Mouse (Mus musculus): ENCODE measurements around the gene Mcemp1. TPM values are rescaled to one million over a fixed set of nuclear protein-coding genes. Genes with fewer than 3 reads are reported as not detected.
A peak's percentile ranks its signal among the peaks of the same experiment; 100 is the strongest.

The Mcemp1 gene
- not detected in 2 replicates for total RNA-seq (2014; rRNA removed; ENCODE audit: low replicate concordance)
- 0.27 and 0.30 TPM in 2 replicates for polyA plus RNA-seq (2015; fragmentation: Nextera tagmentation; extraction: Ambion mirVana)

DNA sequence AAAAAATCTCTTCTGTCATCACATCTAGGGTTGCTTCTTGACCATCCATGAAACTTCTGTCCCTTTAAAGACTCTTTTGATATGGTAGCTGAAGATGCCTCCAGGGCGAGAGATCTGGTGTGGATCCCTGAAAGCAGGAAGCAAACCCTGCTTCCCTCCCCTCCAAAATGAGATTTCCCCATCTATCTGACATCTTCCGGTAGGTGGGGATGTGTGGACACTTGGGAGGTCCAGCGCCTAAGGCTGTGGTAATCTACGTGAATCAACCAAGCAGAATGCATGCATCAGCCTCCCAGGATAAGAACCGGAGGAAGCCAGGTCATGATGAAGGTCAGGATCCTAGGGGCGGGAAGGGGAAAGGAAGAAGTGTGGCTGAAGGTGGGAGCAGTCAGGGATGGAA lies at the start of gene Mcemp1:
TSS of gene Mcemp1 (plus strand) at position 248 of the 400 bp plus-strand sequence.
- Histone ChIP-seq H3K9ac (replicated peaks; ENCODE audit: low read depth, low read length) (no peak within 1 kb of the TSS), H3K9me3 (replicated peaks; ENCODE audit: control insufficient read depth, low read length) (no peaks in the 10 kb centered on the region), H3K4me3 (ENCODE audit: low read depth, low read length) (no peak within 1 kb of the TSS), H3K4me1 (ENCODE audit: control insufficient read depth, insufficient read depth) (no peaks in the 10 kb centered on the region), H3K36me3 (replicated peaks; ENCODE audit: control insufficient read depth, insufficient read depth, low read length) (no peaks in the 10 kb centered on the region), H3K4me2 (ENCODE audit: low read depth, low read length) (no peak within 1 kb of the TSS), H3K27me3 (ENCODE audit: control insufficient read depth, insufficient read depth, low read length) (no peaks in the 10 kb centered on the region), H3K27ac (ENCODE audit: low read depth) (no peak within 1 kb of the TSS)
- WGBS, result 52% methylated on average over 6 of the region's 6 CpGs
- TF ChIP-seq CTCF (IDR thresholded peaks at IDR 0.05; ENCODE audit: low read depth) (no peak), EP300 (IDR thresholded peaks at IDR 0.05; ENCODE audit: low read depth) (no peak)
- DNase-seq (ENCODE audit: low spot score) (no peak), ATAC-seq (ENCODE audit: insufficient read depth, low read depth) (no peak)

DNA sequence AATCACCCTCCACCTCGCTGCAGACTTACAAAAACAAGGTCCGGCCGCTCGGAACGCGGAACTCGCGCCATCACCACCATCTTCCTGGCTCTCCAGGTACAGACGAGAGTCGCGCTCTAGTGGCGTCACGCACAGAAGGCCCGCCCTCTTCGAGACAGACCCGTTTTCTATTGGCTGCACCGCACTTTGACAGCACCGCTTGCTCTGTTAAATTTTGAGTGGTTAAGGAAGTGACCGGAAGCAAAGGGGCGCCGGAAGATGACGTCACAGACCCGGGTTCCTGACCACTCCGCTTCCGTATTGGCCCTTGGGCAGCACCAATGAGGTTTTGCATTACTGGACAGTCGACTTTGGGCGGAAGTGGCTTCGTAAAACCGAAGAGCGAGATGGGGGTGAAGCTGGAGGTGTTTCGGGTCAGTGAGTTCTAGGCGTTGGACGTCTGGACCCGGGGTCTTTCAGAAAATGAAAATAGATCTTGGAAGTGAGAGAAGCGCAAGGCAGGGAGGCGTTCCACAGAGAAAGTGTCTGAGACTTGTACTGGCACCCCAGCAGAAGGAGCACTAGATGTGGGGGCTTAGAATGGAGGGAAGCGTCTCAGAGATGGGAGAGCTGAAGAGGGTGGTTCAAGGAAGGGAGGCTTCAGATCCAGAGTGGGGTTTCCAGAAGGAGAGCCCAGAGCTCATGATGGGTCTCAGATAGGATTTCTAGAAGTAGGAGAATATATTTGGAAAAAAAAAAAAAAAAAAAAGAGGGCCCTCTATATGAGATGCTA lies 44.2 kb upstream of the Mcemp1 start, which contains the start of the genes Xab2 and Pet100:
TSS of gene Xab2 (minus strand) at position 118 of the 772 bp plus-strand sequence.
TSS of gene Pet100 (plus strand) at position 350 of the 772 bp plus-strand sequence.
- Histone ChIP-seq H3K9ac (replicated peaks; ENCODE audit: low read depth, low read length) (peak within 1 kb of the TSS; percentile 75), H3K27me3 (ENCODE audit: control insufficient read depth, insufficient read depth, low read length) (no peaks in the 10 kb centered on the region), H3K4me2 (ENCODE audit: low read depth, low read length) (peak within 1 kb of the TSS; percentile 93), H3K4me1 (ENCODE audit: control insufficient read depth, insufficient read depth) (peaks cover 12% of the 10 kb centered on the region), H3K36me3 (replicated peaks; ENCODE audit: control insufficient read depth, insufficient read depth, low read length) (peaks cover 20% of the 10 kb centered on the region), H3K27ac (ENCODE audit: low read depth) (no peak within 1 kb of the TSS), H3K9me3 (replicated peaks; ENCODE audit: control insufficient read depth, low read length) (no peaks in the 10 kb centered on the region), H3K4me3 (ENCODE audit: low read depth, low read length) (peak within 1 kb of the TSS; percentile 74)
- ATAC-seq (ENCODE audit: insufficient read depth, low read depth) (peak; percentile 98), DNase-seq (ENCODE audit: low spot score) (peak; percentile 98)
- under 1% methylated on average over 37 of the region's 37 CpGs for WGBS
- no peak; the same call in 1 of the 2 replicates for TF ChIP-seq EP300 (IDR thresholded peaks at IDR 0.05; ENCODE audit: low read depth)
- no peak for TF ChIP-seq CTCF (IDR thresholded peaks at IDR 0.05; ENCODE audit: low read depth)

DNA sequence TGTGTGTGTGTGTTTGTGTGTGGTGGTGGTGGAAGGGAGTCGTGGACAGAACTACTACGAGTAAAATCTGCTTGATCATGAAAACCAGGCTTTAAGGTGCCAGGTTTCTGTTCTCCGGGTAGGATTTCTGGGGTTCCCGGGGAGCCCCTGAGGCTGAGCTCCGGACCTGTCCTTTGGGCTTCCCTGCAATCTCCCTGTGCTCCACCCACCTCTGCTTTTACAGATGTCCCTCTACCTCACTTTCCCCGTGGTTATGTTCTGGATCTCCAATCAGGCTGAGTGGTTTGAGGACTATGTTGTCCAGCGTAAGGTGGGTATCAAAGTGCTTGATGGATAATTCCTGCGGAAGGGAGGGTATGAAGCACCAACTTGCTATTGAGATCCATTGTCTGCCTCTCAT lies 43.4 kb upstream of the Mcemp1 start:
- peaks cover 12% of the 10 kb centered on the region for H3K4me1 ChIP-seq (ENCODE audit: control insufficient read depth, insufficient read depth)
- H3K9me3 ChIP-seq (replicated peaks; ENCODE audit: control insufficient read depth, low read length), result no peaks in the 10 kb centered on the region
- H3K4me2 ChIP-seq (ENCODE audit: low read depth, low read length), result peak overlapping the region; percentile 93
- TF ChIP-seq CTCF (IDR thresholded peaks at IDR 0.05; ENCODE audit: low read depth) (no peak), EP300 (IDR thresholded peaks at IDR 0.05; ENCODE audit: low read depth) (no peak)
- no peak overlapping the region for H3K27ac ChIP-seq (ENCODE audit: low read depth)
- H3K36me3 ChIP-seq (replicated peaks; ENCODE audit: control insufficient read depth, insufficient read depth, low read length), result peaks cover 14% of the 10 kb centered on the region
- WGBS, result 71% methylated on average over 8 of the region's 8 CpGs
- peak overlapping the region; percentile 74; the same call in 1 of the 2 replicates for H3K4me3 ChIP-seq (ENCODE audit: low read depth, low read length)
- DNase-seq (ENCODE audit: low spot score) (no peak), ATAC-seq (ENCODE audit: insufficient read depth, low read depth) (no peak)
- H3K27me3 ChIP-seq (ENCODE audit: control insufficient read depth, insufficient read depth, low read length), result no peaks in the 10 kb centered on the region
- no peak overlapping the region for H3K9ac ChIP-seq (replicated peaks; ENCODE audit: low read depth, low read length)

DNA sequence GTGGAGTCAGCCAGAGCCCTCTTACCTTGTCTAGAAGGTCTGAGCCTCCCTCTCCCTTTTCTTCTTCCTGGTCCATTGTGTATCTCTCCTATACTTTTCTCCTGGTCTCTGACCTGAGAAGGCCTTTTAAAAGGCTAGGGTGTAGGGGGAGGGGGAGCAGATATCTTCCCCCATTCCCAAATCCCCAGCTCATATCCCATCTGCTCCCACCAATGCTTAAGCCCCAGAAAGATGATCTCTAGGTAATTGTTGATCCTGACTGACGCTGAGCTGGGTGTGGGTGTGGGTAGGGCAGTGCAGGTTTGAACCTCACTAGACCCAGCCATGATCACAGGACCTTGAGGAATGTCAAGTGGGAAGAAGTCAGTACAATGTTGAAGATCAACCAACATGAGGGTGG lies 40.1 kb upstream of the Mcemp1 start, which contains the start of gene Pcp2:
TSS of gene Pcp2 (minus strand) at position 101 of the 400 bp plus-strand sequence.
- no peaks in the 10 kb centered on the region for H3K36me3 ChIP-seq (replicated peaks; ENCODE audit: control insufficient read depth, insufficient read depth, low read length)
- H3K4me3 ChIP-seq (ENCODE audit: low read depth, low read length), result no peak within 1 kb of the TSS
- no peak within 1 kb of the TSS for H3K4me2 ChIP-seq (ENCODE audit: low read depth, low read length)
- no peaks in the 10 kb centered on the region for H3K27me3 ChIP-seq (ENCODE audit: control insufficient read depth, insufficient read depth, low read length)
- whole genome bisulfite sequencing, result 42% methylated on average over 1 of the region's 1 CpGs
- ATAC-seq (ENCODE audit: insufficient read depth, low read depth) (no peak), DNase-seq (ENCODE audit: low spot score) (no peak)
- no peaks in the 10 kb centered on the region for H3K9me3 ChIP-seq (replicated peaks; ENCODE audit: control insufficient read depth, low read length)
- peaks cover 6% of the 10 kb centered on the region for H3K4me1 ChIP-seq (ENCODE audit: control insufficient read depth, insufficient read depth)
- no peak within 1 kb of the TSS for H3K9ac ChIP-seq (replicated peaks; ENCODE audit: low read depth, low read length)
- TF ChIP-seq CTCF (IDR thresholded peaks at IDR 0.05; ENCODE audit: low read depth), result no peak
- TF ChIP-seq EP300 (IDR thresholded peaks at IDR 0.05; ENCODE audit: low read depth), result no peak
- no peak within 1 kb of the TSS for H3K27ac ChIP-seq (ENCODE audit: low read depth)

DNA sequence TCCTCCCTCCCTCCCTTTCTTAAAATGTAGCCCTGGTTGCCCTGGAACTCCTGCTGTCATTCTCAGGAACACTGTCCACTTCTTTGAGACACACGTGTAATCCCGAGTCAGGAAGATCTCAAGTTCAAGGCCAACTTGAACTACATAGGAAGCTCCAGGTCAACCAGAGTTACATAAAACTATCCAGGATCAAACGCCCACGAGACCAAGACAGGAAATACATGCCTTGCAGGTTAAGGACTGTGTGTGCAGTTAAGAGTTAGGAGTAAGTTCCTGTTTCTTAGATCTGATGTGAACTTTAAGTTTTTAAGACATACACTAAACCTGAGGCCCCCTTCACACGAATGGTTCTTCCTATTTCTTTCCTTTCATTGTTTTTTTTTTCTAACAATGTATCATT lies 38.6 kb upstream of the Mcemp1 start:
- DNase-seq (ENCODE audit: low spot score) (no peak), ATAC-seq (ENCODE audit: insufficient read depth, low read depth) (no peak)
- H3K27me3 ChIP-seq (ENCODE audit: control insufficient read depth, insufficient read depth, low read length), result no peaks in the 10 kb centered on the region
- 0 out of 2 replicates have a peak, but pooled peaks cover 8% of the 10 kb centered on the region for H3K4me1 ChIP-seq (ENCODE audit: control insufficient read depth, insufficient read depth)
- 49% methylated on average over 5 of the region's 5 CpGs for WGBS
- H3K9me3 ChIP-seq (replicated peaks; ENCODE audit: control insufficient read depth, low read length), result no peaks in the 10 kb centered on the region
- no peaks in the 10 kb centered on the region for H3K36me3 ChIP-seq (replicated peaks; ENCODE audit: control insufficient read depth, insufficient read depth, low read length)
- H3K9ac ChIP-seq (replicated peaks; ENCODE audit: low read depth, low read length), result no peak overlapping the region
- no peak overlapping the region for H3K4me2 ChIP-seq (ENCODE audit: low read depth, low read length)
- no peak overlapping the region for H3K27ac ChIP-seq (ENCODE audit: low read depth)
- no peak overlapping the region for H3K4me3 ChIP-seq (ENCODE audit: low read depth, low read length)
- TF ChIP-seq CTCF (IDR thresholded peaks at IDR 0.05; ENCODE audit: low read depth) (no peak), EP300 (IDR thresholded peaks at IDR 0.05; ENCODE audit: low read depth) (no peak)
